11 mouse cellular contexts compared by ENCODE assay signal in genomic region chr6:48876510-48877135, GRCm38 (mm10). TPM values are rescaled to one million over a fixed set of nuclear protein-coding genes. Genes with fewer than 3 reads are reported as not detected.
DNase-seq lines count a peak whose midpoint lies in the region; ATAC-seq lines count a peak whose summit lies in the region.
"Had no signal": no experiment of that assay in that cellular context is flagged by ENCODE, and none has a peak within 500 bp of the region (broad histone marks: within the 10 kb centered on the region; RNA-seq: fewer than 3 reads in every experiment).

No protein-coding gene starts in this region.

- peak; percentile 10 for DNase-seq in embryo, embryonic 10 days (ENCODE audit: low spot score)
- DNase-seq in embryo, embryonic 11 days = no peak
- peak; percentile 77 for DNase-seq in kidney, adult 9 months
- no peak for DNase-seq in kidney, postnatal 10 days
- peak; percentile 16 for DNase-seq in brain, embryonic 18.5 days (ENCODE audit: low read depth, low spot score)
- peak; percentile 9 to 39 for DNase-seq in layer of hippocampus, adult 8-10 months (ENCODE audit: low spot score in 2 of 2)
- no peak for DNase-seq in gastrocnemius, adult 18-20 months (ENCODE audit: low spot score)
- DNase-seq: B cell, adult 2 months; heart, adult 2 months; thymus, postnatal 25 days had no signal

- no peak for ATAC-seq in erythroblast, adult 5-6 weeks (replicated peaks; ENCODE audit: low FRiP score, poor library complexity, severe bottlenecking)

RNA-seq across cellular contexts. Expression of gene Aoc1, which starts 3.9 kb away (rescaled TPM):
- not detected for total RNA-seq in layer of hippocampus, adult 8-10 months (2022)
- not detected for total RNA-seq in gastrocnemius, adult 18-20 months (2021)
- not detected in 2 replicates for total RNA-seq in erythroblast, adult 5-6 weeks (2015; ENCODE audit: low replicate concordance)
- not detected in 2 replicates for total RNA-seq in erythroblast, adult 5-6 weeks (2017; ENCODE audit: low replicate concordance)
- total RNA-seq: heart, adult 2 months had no signal

RNA-seq across cellular contexts. Expression of gene Tmem176b, which starts 35.3 kb away (rescaled TPM):
- total RNA-seq in layer of hippocampus, adult 8-10 months (2022) = 100 to 1,000 TPM in 2 of 4 experiments, 10 to 100 TPM in 2; 55.0 to 137 (median 83.8) TPM
- total RNA-seq in gastrocnemius, adult 18-20 months (2021) = 1 to 10 TPM; 7.6 to 8.9 TPM
- total RNA-seq in erythroblast, adult 5-6 weeks (2015; ENCODE audit: low replicate concordance) = 11.5 and 22.5 TPM in 2 replicates
- 5.7 and 25.1 TPM in 2 replicates for total RNA-seq in erythroblast, adult 5-6 weeks (2017; ENCODE audit: low replicate concordance)

RNA-seq across cellular contexts. Expression of gene Tmem176a, which starts 35.9 kb away (rescaled TPM):
- total RNA-seq in layer of hippocampus, adult 8-10 months (2022) = 100 to 1,000 TPM in 1 of 4 experiments, 10 to 100 TPM in 3; 24.6 to 105 (median 49.3) TPM
- 1 to 10 TPM; 3.3 to 3.9 TPM for total RNA-seq in gastrocnemius, adult 18-20 months (2021)
- total RNA-seq in erythroblast, adult 5-6 weeks (2015; ENCODE audit: low replicate concordance) = 10.4 and 12.7 TPM in 2 replicates
- total RNA-seq in erythroblast, adult 5-6 weeks (2017; ENCODE audit: low replicate concordance) = 1.4 and 3.2 TPM in 2 replicates

RNA-seq across cellular contexts. Expression of gene 1600015I10Rik, which starts 53.1 kb away (rescaled TPM):
- not detected for total RNA-seq in layer of hippocampus, adult 8-10 months (2022)
- not detected for total RNA-seq in gastrocnemius, adult 18-20 months (2021)
- not detected in 2 replicates for total RNA-seq in erythroblast, adult 5-6 weeks (2015; ENCODE audit: low replicate concordance)
- total RNA-seq in erythroblast, adult 5-6 weeks (2017; ENCODE audit: low replicate concordance) = not detected in 2 replicates
- total RNA-seq: heart, adult 2 months had no signal

Comparison
In these comparisons a context has a peak if more than half of its experiments do, and no peak if none do; other contexts are left out.
1. DNase-seq: peak in embryo, embryonic 10 days (single experiment), kidney, adult 9 months (single experiment), brain, embryonic 18.5 days (single experiment) and layer of hippocampus, adult 8-10 months (2 of 2); none in embryo, embryonic 11 days (single experiment), kidney, postnatal 10 days (single experiment) and gastrocnemius, adult 18-20 months (single experiment).